Mouse (Mus musculus) embryo, embryonic 10 days (tissue): ENCODE data around the gene Gjb3.

Experiments
- DNase-seq: peaks from one replicate; pipeline ENCODE4 v3.0.0-alpha.2; 2015; ENCODE audit warnings: low spot score

Gene Gjb3

DNA sequence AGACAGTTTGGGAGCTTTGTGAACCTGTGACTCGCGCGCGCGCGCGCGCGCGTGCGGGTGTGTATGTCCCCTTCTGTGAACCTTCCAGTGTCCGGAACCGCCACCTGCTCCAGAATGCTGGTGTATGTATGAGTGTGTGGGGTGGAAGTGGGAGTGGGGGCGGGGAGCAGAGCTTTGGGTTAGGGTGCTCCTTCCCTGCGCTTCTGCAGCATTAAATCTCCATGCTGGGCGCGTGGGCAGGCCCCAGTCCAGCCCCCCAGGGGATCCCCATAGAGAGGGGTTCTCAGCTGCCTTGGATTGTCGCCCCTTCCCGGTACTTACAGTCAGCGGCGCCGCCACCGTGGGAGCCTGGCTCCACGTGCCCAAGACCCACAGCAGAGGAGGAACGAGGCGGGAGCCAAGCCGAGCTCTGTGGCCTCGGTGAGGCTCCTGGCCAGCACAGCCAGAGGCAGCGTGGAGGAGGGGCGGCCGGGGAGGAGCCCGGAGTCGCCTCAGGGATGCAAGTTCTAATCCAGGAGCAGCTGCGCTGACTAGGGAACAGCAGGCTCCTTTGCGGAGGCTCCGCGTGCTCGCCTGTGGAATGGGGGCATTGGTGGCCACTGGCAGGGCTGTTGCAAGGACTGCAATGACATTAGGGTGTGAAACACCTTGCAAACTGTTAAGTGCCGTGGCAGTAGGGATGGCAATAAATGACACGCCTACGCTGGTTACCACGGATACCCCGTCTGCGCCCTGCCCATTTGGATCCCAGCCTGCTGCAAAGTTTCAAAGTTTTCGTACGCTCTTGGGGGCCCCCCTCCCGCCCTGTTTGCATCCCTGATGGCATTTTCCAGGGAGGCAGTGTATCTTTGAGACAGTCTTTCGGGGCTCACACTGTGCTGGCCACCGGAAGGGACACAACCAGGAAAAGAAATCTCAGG, at the start of gene Gjb3:
Gjb3 (minus strand) TSS at position 664 of the 920 bp plus-strand sequence.
- peak; percentile 19 for DNase-seq

DNA sequence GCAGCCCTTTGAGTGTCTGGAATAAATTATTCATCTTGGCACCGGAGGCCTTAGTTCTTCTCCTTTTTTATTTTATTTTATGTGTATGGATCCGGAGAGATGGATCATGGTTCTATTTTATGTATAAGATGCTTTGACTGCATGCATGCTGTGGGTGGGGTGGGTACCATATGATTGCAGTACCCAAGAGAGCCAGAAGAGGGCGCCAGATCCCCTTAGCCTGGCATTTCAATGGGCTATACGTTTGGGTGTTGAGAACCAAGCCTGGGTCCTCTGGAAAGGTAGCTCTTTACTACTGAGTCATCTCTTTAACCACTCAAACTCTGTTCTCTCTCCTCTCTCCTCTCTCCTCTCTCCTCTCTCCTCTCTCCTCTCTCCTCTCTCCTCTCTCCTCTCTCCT, 46.7 kb upstream of the Gjb3 start:
- no peak for DNase-seq

DNA sequence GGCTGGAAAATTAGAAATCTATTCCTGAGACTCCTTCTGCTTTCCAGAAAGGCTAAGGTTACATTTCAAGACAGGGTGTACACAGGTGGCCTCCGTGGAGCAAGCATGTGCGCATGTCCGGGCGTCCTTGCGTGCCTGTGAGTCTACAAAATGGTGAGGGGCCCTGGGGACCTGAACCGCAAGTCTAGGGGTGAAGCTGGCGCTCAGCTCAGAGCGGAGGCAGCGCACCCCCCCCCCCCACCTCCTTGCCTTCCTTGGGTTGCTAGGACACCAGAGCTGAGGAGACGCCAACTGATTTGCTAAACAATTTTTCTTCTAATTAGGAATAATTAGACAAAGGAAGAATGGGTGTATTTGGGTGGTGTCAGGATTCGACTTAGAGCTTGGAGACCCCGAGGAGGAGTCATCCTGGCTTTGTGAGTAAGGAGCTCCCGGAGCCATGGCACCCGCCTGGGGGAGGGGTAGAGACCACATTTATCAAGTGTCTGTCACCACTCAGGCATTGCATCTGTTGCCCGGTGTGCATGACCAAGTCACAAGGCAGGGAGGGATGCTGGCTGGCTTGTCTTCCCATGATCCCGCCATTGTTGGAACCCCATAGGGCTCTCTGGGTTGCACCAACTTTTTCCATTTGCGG, 45.0 kb upstream of the Gjb3 start:
- DNase-seq = peak; percentile 19

DNA sequence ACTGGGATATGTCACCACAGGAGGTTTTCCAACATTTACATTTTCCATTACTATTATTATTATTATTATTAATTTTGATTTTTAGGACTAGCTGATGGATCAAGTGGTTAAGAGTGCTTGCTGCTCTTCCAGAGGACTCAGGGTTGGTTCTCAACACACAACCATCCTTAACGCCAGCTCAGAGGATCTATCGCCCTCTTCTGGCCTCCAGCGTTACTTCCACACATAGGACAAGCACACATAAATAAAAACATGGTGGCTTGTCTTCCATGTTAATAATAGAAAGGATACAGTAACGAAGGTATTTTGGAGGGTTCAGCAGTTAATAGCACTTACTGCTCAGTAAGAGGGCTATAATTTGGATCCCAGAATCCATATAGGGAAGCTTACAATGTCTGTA, 44.0 kb upstream of the Gjb3 start:
- DNase-seq = no peak

DNA sequence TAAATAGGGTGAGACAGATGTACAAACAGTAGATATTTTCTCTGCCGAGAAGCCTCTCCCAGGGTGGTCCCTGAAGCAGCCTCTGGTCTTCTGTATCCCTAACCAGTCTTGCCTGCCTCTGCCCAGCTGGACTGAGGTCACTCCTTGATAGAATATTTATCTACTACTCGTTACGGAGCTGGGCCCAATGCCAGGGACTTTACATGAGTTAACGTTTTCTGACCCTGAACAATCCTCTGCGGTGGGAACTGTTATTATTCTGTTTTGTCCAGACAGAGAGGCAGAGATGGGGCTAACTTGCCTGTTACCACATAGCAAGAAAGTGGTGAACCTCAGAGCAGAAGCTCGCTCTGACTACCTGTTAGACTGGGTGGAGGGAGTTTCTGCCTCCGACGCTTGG, 42.8 kb upstream of the Gjb3 start:
- no peak for DNase-seq

DNA sequence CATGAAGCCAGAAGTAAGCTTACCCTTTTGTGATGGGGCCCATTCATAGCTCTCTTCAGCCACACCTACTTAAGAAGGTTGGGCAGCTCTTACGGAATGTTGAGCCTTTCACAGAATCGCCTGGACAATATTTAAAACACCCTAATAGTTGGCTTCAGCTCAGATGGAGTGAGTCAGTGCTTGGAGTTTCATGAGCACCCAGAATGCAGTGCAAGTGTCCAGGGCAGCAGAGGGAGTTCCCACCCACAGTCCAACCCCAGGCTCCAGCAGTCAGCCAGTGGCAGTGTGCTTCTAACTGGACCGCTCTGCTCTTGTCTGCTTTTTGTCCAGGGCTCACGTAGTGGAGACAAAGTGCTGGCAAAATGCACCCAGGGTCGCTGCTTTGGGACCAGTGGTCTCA, 40.9 kb upstream of the Gjb3 start:
- no peak for DNase-seq

DNA sequence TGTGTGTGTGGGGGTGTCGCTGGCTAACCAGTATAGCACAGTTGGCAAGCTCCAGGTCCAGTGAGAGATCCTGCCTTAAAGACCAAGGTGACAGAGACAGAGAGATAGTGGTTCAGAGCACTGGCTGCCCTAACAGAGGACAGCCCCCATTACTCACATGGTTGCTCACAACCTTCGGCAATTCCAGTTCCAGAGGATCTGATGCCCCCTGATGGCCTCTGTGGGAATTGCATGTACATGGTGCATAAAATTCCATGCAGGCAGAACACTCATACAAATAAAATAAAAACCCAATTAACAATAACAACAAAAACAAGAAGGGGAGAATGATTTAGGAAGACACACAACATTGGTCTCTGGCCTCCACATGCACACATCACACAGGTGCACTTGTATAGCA, 39.8 kb upstream of the Gjb3 start:
- DNase-seq = peak; percentile 34

DNA sequence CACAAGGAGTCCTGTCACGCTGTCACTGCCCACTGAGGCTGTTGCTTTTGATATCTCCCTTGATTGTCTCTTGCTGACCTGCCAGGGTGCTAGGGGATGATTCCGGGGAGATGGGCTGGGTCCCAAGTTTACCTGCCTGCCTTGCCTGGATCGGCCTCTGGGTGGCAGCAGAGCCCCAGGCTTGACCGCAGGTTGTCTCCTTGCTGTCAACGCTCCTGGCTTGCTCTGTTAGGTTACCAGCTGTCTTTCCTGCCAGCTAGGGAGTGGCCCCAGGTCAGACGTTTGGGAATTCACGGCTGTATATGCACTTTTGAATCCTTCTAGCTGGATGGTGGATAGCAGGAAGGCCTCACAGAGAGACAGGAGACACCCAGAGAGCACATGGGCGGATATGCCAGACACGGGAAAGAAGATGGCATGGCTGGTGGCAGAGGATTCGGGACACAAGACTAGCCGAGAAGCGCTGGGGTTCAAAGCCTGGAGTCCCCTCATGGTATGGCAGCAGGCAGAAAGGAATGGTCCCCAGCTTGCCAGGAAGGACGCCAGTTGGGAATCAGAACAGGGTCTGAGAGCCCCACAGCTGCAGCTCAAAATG, 37.8 kb upstream of the Gjb3 start:
- DNase-seq = peak; percentile 84

DNA sequence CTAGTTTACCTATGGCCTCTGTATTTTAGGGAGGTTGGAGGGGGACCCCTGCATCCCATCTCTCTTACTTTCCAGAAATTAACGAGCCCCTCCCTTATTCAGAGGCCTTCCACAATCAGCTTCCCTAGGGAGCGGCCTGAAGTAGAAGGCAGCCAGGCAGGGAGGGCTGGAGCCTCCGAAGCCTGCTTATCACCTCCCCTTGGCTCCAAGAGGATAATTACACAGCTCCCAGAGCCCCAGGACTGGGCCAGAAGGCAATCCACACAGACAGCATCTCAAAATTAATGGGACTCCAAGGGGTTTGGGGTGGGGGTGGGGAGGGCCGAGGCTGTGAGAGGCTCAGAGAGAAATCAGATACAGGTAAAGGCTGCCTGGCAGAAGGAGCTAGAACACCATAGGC, 35.2 kb upstream of the Gjb3 start:
- DNase-seq = no peak

DNA sequence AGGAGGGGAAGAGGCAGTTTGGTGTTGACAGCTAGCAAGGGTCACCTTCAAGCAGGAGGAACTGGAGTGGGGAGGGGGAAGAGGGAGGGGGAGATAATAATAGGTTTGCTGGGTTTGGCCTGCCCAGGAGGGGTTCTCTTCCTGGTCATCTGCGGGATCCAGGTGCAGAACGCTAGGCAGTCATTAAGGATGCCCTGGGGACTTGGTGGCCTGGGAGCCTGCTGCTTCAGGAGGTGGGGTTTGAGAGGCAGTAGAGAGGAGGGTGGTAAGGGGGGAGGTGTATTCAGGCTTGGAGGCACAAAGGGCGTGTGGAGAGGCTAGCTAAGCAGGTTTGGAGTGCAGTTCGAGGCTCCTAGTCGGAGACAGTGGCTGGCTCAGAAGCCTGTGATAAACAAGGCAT, 34.8 kb upstream of the Gjb3 start:
- peak; percentile 15 for DNase-seq

DNA sequence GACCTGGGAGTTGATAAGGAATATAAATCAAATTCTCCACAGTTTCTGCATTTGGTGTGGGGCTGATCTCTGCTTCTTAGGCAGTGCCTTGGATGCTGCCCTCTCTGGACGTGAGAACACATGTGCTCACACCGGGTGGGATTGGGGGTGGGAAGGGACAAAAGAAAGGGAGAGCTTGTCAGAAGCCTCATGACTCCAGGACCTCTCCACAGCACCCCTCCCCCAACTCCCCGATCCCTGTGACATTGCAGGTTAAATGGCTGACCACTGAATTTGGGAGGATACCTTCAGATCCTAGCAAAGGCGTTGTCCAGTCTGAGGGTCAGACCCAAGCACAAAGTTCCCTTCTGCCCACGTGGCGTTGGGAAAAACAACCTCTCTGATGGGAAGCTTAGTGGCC, 33.8 kb upstream of the Gjb3 start:
- DNase-seq = no peak

DNA sequence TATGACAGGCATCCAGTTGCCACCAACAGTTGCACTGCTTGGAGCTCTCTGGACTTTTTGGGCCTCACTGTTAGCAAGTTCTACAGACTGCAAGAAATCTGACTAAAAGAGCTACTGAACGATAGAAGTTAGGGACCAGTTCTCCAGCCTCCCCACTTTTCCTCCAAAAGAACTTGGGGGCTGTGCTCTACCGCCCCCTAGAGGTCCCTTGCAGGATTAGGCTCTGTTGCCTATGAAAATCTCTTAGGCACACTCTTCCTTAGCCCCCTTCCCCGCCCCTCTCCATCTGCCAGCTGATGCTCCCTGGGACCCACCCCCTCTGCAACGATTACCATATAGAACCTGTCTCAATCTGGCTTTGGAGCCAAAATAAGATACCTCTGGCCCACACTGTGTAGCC, 32.7 kb upstream of the Gjb3 start:
- DNase-seq = no peak

DNA sequence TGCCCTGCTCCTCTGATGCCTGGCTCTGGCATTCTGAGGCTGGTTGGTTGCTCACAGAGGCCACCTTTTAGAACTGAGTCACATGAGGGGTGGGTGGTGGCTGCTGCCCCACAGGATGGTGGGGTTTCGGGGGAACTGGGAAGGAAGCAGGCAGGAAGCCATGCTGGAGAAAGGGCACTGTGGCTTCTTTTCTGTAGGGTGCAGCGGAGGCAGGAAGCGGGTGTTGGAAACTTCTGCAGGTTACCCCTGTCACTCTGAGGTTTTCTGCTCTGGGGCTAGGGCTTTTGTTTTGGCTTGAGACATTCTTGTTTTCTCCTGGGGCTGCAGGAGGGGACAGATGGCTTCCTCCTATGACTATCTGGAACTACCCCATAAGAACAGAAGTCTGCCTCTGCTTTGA, 31.9 kb upstream of the Gjb3 start:
- no peak for DNase-seq

DNA sequence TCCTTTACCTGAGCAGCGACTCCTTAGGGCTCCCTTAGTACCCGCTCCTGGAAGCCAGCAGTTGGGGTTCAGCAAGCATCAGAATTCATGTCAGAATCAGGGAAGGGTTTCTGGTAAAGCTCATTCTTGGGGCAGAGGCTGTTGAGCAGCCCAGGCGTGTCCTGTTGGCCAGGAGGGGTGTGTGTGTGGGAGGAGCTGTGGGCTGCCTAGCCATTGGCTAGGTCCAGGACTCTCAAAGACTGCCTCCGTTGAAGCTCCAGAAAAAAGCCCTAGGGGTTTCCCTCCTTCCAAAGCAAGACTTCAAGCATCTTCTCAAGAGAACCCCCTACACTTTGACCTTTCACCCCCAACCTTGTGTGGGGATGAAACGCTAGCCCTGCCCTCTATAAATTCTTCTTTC, 27.4 kb upstream of the Gjb3 start, which contains the start of gene Gjb5:
Gjb5 (minus strand) TSS at position 164 of the 400 bp plus-strand sequence.
- DNase-seq = peak; percentile 57

DNA sequence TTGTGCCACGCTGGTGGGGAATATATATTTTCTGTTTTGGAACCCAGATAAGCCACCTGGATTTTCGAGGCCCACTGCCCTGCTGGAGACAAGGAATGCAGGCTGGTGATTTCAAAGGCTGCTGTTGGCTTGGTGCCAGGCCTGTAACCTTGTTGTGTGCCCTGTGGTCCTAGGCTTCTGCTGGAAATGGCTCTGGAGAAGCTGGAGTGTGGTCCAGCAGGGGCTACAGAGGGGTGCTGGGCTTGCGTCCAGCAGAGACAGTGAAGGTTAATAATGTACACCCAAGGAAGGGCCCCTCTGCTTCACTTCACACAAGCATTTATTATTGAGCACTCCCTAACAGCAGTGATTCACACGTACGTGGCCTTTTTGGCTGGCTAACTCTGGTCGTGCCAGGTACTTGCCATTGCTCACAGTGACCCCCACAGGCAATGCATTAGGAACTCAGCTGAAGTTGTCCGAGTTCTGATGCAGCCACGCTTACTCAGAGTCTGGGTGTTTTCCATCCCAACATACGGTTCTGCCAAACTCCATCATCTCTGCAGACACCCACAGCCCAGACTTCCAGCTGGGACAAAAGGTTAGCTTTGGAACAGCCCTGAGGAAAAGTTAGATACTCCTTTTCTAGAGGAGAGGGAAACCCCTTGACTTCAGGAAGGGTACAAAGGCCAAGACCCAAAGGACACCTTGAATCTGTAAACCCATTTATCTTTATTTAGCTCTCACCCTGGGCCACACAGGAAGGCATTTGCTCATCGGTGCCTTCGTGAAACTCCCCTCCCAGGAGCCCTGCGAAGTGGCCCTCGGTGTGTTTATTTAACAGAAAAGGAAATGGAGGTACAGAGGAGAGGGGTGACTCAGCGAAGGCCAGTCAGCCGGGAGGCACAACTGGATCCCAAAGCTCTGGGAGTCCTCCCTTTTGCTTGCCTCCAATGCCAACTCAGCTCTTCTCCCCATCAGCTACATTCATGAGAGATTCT, 24.2 kb upstream of the Gjb3 start:
- DNase-seq = no peak

DNA sequence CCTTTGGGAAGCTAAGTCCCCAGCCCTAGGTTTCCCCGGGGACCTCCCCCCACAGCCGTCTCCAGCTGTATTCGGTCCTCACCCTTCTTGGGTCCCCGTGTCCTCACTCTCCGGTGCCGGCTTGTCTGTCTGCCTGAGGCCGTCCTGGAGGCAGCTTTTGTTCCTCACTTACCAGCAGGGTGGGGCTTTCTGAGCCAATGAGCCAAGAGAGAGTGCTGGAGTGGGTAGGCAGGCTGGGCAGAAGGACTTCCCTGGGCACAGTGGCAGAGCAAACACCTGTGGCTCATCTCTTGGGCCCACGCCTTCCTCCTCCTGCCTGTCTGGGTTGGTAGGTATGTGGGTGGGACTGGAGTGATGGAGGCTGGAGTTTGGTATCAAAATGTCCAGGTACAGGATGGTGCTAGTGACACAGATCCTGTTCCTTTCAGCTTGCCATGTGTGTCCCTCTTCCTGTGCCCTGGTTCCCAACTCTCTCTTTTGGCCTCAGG, 23.4 kb upstream of the Gjb3 start, which contains the start of gene Gjb4:
Gjb4 (minus strand) TSS at position 131 of the 488 bp plus-strand sequence.
- no peak for DNase-seq

DNA sequence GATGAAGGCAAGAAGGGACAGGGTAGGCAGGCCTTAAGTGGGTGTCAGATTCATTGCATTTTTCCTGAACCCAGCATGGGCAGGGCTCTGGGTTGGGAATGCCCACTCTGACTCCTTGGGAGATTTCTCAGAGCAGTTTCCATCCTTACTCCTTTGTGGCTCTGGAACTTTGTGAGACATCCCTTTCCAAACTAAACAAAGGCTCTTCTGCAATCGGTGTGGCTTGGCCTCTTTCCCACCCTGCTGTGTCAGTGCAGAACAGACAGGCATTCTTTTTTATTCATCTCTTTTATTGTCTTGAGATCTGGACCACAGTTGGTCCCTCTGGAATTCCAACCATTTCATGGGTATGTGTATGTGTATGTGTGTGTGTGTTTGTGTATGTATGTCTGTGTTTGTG, 21.9 kb upstream of the Gjb3 start:
- DNase-seq = no peak

DNA sequence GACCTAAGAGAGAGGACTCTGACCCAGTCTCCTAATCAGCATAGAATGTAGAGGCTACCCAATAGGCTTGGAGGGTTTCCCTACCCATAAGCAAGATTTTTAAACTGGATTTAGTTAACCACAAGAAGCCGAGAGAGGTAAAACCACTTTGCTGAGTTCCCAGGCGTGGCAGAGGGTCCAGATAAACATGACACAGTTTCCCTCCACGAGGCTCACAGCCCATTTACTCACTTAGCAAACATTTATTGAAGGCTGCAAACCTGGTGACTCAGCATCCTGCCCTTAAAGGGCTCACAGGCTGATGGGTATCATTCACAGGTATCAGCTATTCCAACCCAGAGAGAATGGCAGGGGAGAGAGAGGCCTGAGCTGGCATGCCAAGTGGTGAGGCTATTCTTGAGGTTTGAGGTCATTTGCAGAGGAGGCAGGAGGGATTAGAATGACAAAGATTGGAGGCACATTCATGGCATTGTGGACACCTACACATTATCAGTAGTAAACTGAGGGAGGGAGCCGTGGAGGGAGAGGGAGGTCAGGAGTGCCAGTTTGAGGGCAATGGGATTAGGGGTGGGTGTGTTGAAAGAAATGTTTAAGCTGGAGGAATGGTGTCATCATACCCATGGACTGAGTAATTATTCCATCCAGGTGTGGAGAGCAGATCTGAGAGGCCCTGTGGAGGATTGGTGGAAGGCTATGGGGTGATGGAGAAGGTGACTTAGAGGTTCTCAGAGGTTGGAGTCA, 19.1 kb upstream of the Gjb3 start:
- no peak for DNase-seq

DNA sequence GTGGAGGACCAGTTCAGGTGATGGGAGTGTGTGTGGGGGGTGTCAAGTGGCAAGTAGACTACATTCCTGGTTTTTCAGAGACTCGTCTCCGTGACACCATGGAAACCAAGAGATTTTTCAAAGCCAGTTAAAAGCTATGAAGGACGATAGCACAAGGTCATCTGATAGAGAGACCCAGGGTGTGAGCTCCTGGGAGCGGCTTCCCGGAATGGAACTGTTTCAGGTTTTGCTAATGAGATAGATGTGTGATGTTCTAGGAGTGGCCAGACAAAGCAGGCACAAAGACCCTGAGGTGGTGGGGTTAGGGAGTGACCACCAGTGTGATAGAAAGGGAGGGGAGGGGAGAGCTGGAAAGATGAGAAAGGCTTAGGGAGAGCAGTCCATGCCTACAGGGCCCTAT, 14.4 kb upstream of the Gjb3 start:
- no peak for DNase-seq

DNA sequence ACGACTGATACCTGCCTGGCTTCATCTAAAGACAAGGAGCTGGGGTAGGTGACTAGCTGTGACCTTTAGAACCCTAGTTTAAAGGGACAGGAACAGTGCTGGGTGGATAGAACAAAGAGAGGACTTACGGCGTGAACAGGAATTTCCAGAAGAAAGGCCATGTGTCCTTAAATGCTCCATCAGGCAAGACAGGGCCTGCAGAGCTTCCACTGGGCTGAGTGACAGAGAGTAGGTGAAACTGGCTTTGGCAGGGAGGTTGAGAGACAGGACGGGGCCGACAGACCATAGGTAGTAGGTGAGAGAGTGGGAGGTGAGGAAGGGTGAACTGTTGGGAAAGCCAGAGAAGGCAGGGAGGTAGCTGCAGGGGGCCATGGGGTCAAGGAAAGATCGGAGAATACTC, 10.7 kb upstream of the Gjb3 start:
- DNase-seq = no peak

DNA sequence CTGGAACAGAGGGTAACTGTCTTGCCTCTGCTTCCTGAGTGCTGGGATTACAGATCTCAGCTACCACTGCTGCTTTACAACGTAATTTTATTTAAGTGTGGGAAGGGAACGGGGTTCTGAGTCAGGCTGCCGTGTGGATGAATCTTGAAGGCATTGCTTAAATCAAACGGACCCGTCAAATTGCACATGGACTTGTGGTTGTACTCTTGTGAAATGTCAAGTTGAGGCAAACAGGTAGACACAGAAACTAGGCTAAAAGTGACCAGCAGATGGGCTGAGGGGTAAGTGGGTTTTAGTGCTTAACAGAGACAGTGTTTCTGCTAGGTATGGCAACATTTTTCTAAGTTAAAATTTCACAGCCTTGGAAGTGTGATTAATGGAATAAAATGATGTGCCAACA, 7.0 kb upstream of the Gjb3 start:
- DNase-seq = no peak
